Mouse (Mus musculus): Measurements from ENCODE around the gene Prr36.

GRCm38 (mm10) chr8:4259805-4260170, 42.5 kb upstream of the Prr36 start:
- TF ChIP-seq CTCF (IDR thresholded peaks at IDR 0.05; ENCODE audit: control insufficient read depth, insufficient read depth, insufficient replicate concordance, low read depth, low read length) (no peak), POLR2A (IDR thresholded peaks at IDR 0.05; ENCODE audit: control insufficient read depth, low read depth, low read length) (no peak)

All from testis, adult 2 months (tissue).